In genomic region chrX:169979461-169980202, GRCm38 (mm10) we compare ENCODE assay signal across 8 mouse cellular contexts. TPM values are rescaled to one million over a fixed set of nuclear protein-coding genes. Genes with fewer than 3 reads are reported as not detected.
DNase-seq lines count a peak whose midpoint lies in the region; ATAC-seq and TF ChIP-seq lines count a peak whose summit lies in the region.
"Not testable (repeated sequence)": the region's sequence is repeated elsewhere in the genome, so short reads cannot be mapped to it uniquely, and the experiment has no call there.

No protein-coding gene starts in this region.

- H3K27ac ChIP-seq in ES-E14 (ENCODE audit: insufficient read depth, low read depth, low read length, poor library complexity, severe bottlenecking); forebrain, embryonic 12.5 days; heart, embryonic 13.5 days (replicated peaks); liver, embryonic 14.5 days; neural tube, embryonic 13.5 days (replicated peaks): not testable (repeated sequence)

- peak; percentile 43 for DNase-seq in ES-E14 (ENCODE audit: low read depth, low spot score)
- peak; percentile 29 for DNase-seq in c-Kit-positive CD71-positive TER-119-positive erythroid progenitor cells, embryonic 14.5 days (ENCODE audit: low spot score)
- peak; percentile 55 for DNase-seq in kidney, adult 18-20 months
- peak in 2 of 3 experiments; percentile 7 to 22 for DNase-seq in liver, embryonic 14.5 days (ENCODE audit: low read depth in 3 of 3, low spot score in 3 of 3)
- peak; percentile 38 for DNase-seq in testis, postnatal 14 days (ENCODE audit: low spot score)

- TF ChIP-seq CTCF in liver, embryonic 14.5 days (IDR thresholded peaks at IDR 0.05; ENCODE audit: low read depth) = not testable (repeated sequence)

- peak overlapping the region; percentile 2; the same call in 1 of the 2 replicates for H3K4me2 ChIP-seq in forebrain, embryonic 12.5 days
- peak overlapping the region; percentile 12 for H3K4me2 ChIP-seq in heart, embryonic 13.5 days
- peak overlapping the region; percentile 1; the same call in 1 of the 2 replicates for H3K4me2 ChIP-seq in liver, embryonic 14.5 days (ENCODE audit: low read depth)
- H3K4me2 ChIP-seq in neural tube, embryonic 13.5 days = peak overlapping the region; percentile 27

- TF ChIP-seq EP300 in liver, embryonic 14.5 days (IDR thresholded peaks at IDR 0.05; ENCODE audit: low read depth) = not testable (repeated sequence)

- H3K27me3 ChIP-seq in forebrain, embryonic 12.5 days; heart, embryonic 13.5 days (replicated peaks); liver, embryonic 14.5 days (ENCODE audit: control insufficient read depth, insufficient read depth, low read length); neural tube, embryonic 13.5 days: not testable (repeated sequence)

- 0 out of 2 replicates have a peak, but pooled peaks have one; percentile 7 for ATAC-seq in forebrain, embryonic 12.5 days (ENCODE audit: low FRiP score)
- not testable (repeated sequence) for ATAC-seq in heart, embryonic 13.5 days (ENCODE audit: extremely low read depth, insufficient number of reproducible peaks, low FRiP score, low TSS enrichment); liver, embryonic 14.5 days (ENCODE audit: insufficient read depth)
- peak; percentile 20 for ATAC-seq in neural tube, embryonic 13.5 days (ENCODE audit: low read depth)

- not testable (repeated sequence) for H3K4me1 ChIP-seq in ES-E14 (ENCODE audit: control insufficient read depth in 2 of 2, insufficient read depth in 2 of 2, low read length in 2 of 2, poor library complexity in 1 of 2); forebrain, embryonic 12.5 days; liver, embryonic 14.5 days (replicated peaks; ENCODE audit: control insufficient read depth in 2 of 2, insufficient read depth in 2 of 2, low read length in 1 of 2); neural tube, embryonic 13.5 days (replicated peaks)
- H3K4me1 ChIP-seq in heart, embryonic 13.5 days = peaks cover 15% of the 10 kb centered on the region; the same call in 1 of the 2 replicates

- WGBS in forebrain, embryonic 12.5 days = 79% methylated on average over 20 of the region's 20 CpGs
- 78% methylated on average over 20 of the region's 20 CpGs for WGBS in heart, embryonic 13.5 days
- WGBS in liver, embryonic 14.5 days (ENCODE audit: insufficient replicate concordance) = 64% methylated on average over 20 of the region's 20 CpGs
- WGBS in neural tube, embryonic 13.5 days = 80% methylated on average over 20 of the region's 20 CpGs

- not testable (repeated sequence) for H3K4me3 ChIP-seq in ES-E14 (ENCODE audit: insufficient read depth in 1 of 2, low read depth in 1 of 2, low read length in 2 of 2, poor library complexity in 1 of 2, severe bottlenecking in 1 of 2); forebrain, embryonic 12.5 days (replicated peaks); heart, embryonic 13.5 days; liver, embryonic 14.5 days (ENCODE audit: insufficient read depth in 1 of 2, low read depth in 2 of 2, low read length in 2 of 2)
- peak overlapping the region; percentile 3 for H3K4me3 ChIP-seq in neural tube, embryonic 13.5 days

- H3K36me3 ChIP-seq in ES-E14 (ENCODE audit: control insufficient read depth, insufficient read depth, low read length, poor library complexity, severe bottlenecking) = peaks cover 82% of the 10 kb centered on the region
- peaks cover 69% of the 10 kb centered on the region for H3K36me3 ChIP-seq in forebrain, embryonic 12.5 days (replicated peaks)
- peaks cover 64% of the 10 kb centered on the region for H3K36me3 ChIP-seq in heart, embryonic 13.5 days
- H3K36me3 ChIP-seq in liver, embryonic 14.5 days (replicated peaks; ENCODE audit: control insufficient read depth, insufficient read depth, low read depth) = not testable (repeated sequence)
- H3K36me3 ChIP-seq in neural tube, embryonic 13.5 days = peaks cover 60% of the 10 kb centered on the region

- H3K9me3 ChIP-seq in ES-E14 (ENCODE audit: control insufficient read depth, insufficient read depth, low read depth, low read length) = peaks cover 75% of the 10 kb centered on the region
- H3K9me3 ChIP-seq in forebrain, embryonic 12.5 days = peaks cover 79% of the 10 kb centered on the region
- H3K9me3 ChIP-seq in heart, embryonic 13.5 days = peaks cover 82% of the 10 kb centered on the region
- H3K9me3 ChIP-seq in liver, embryonic 14.5 days (ENCODE audit: control insufficient read depth, low read length) = not testable (repeated sequence)
- peaks cover 75% of the 10 kb centered on the region for H3K9me3 ChIP-seq in neural tube, embryonic 13.5 days

- in situ Hi-C loops in ES-E14 (cut with MboI; ENCODE audit: low sequenced_read_pairs in 2 of 2, unreplicated experiment in 2 of 2) = not testable (repeated sequence)

- H3K9ac ChIP-seq in ES-E14 (ENCODE audit: insufficient read depth, low read depth, low read length, poor library complexity, severe bottlenecking); forebrain, embryonic 12.5 days; heart, embryonic 13.5 days; liver, embryonic 14.5 days (replicated peaks); neural tube, embryonic 13.5 days: not testable (repeated sequence)

RNA-seq across cellular contexts. Expression of gene Gm21887, which starts 29.8 kb away (rescaled TPM):
- total RNA-seq in ES-E14 (2012; rRNA removed) = 165 and 322 TPM in 2 replicates
- 181 and 277 TPM in 2 replicates for polyA plus RNA-seq in forebrain, embryonic 12.5 days (2016; fragmentation: Nextera tagmentation; extraction: Ambion mirVana)
- 101 and 109 TPM in 2 replicates for polyA plus RNA-seq in heart, embryonic 13.5 days (2015; fragmentation: Nextera tagmentation; extraction: Ambion mirVana)
- 94.3 and 264 TPM in 2 replicates for polyA plus RNA-seq in liver, embryonic 14.5 days (2012; rRNA removed)
- 36.2 and 58.4 TPM in 2 replicates for polyA plus RNA-seq in liver, embryonic 14.5 days (2014; fragmentation: Nextera tagmentation; extraction: Ambion mirVana)
- 139 and 172 TPM in 2 replicates for polyA plus RNA-seq in neural tube, embryonic 13.5 days (2015; fragmentation: Nextera tagmentation; extraction: Ambion mirVana)
